Comparison of ENCODE assay signal across 10 mouse cellular contexts in genomic region chr1:156179875-156180274, GRCm38 (mm10). TPM values are rescaled to one million over a fixed set of nuclear protein-coding genes. Genes with fewer than 3 reads are reported as not detected.
DNase-seq lines count a peak whose midpoint lies in the region; ATAC-seq and TF ChIP-seq lines count a peak whose summit lies in the region.
"Had no signal": no experiment of that assay in that cellular context is flagged by ENCODE, and none has a peak within 500 bp of the region (broad histone marks: within the 10 kb centered on the region; RNA-seq: fewer than 3 reads in every experiment).

No protein-coding gene starts in this region.

- H3K4me1 ChIP-seq in kidney, postnatal 0 days (replicated peaks; ENCODE audit: insufficient read depth, low read length): peaks cover 10% of the 10 kb centered on the region
- H3K4me1 ChIP-seq in limb, embryonic 10.5 days: peaks cover 39% of the 10 kb centered on the region
- H3K4me1 ChIP-seq in stomach, embryonic 16.5 days (ENCODE audit: control insufficient read depth, insufficient read depth, low read length): peaks cover 14% of the 10 kb centered on the region

- ATAC-seq in kidney, postnatal 0 days (replicated peaks; ENCODE audit: low FRiP score, low read depth): no peak
- ATAC-seq in frontal cortex, adult (ENCODE audit: low TSS enrichment): peak; percentile 84
- peak; percentile 53 for ATAC-seq in stomach, embryonic 16.5 days (ENCODE audit: insufficient read depth, low FRiP score)

- 42% methylated on average over 11 of the region's 11 CpGs for WGBS in kidney, postnatal 0 days
- WGBS in limb, embryonic 10.5 days: 39% methylated on average over 11 of the region's 11 CpGs
- WGBS in stomach, embryonic 16.5 days: 26% methylated on average over 11 of the region's 11 CpGs

- no peak for TF ChIP-seq CTCF in kidney, postnatal 0 days (IDR thresholded peaks at IDR 0.05; ENCODE audit: low read depth)

- H3K4me2 ChIP-seq in kidney, postnatal 0 days (ENCODE audit: low read length): no peak overlapping the region
- H3K4me2 ChIP-seq in stomach, embryonic 16.5 days (ENCODE audit: low read depth, low read length): no peak overlapping the region
- H3K4me2 ChIP-seq: embryonic facial prominence, embryonic 13.5 days; liver, embryonic 13.5 days had no signal

- DNase-seq in kidney, postnatal 0 days (ENCODE audit: low spot score): peak; percentile 29
- no peak for DNase-seq in kidney, adult 11 months
- DNase-seq in cerebellum, adult 8-10 months: peak; percentile 5
- peak; percentile 38 for DNase-seq in limb, embryonic 10.5 days (ENCODE audit: low spot score)
- DNase-seq in gastrocnemius, adult 8-10 months (ENCODE audit: low spot score in 2 of 2): no peak
- DNase-seq in urinary bladder, postnatal 4 days (ENCODE audit: low spot score in 2 of 2): no peak
- DNase-seq: liver, embryonic 13.5 days had no signal

- H3K9me3 ChIP-seq in kidney, postnatal 0 days (replicated peaks; ENCODE audit: low read length): no peaks in the 10 kb centered on the region
- no peaks in the 10 kb centered on the region for H3K9me3 ChIP-seq in limb, embryonic 10.5 days (replicated peaks)
- H3K9me3 ChIP-seq in stomach, embryonic 16.5 days (replicated peaks; ENCODE audit: control insufficient read depth, low read length): no peaks in the 10 kb centered on the region
- H3K9me3 ChIP-seq: embryonic facial prominence, embryonic 13.5 days; liver, embryonic 13.5 days had no signal

- H3K27ac ChIP-seq in kidney, postnatal 0 days: no peak overlapping the region
- H3K27ac ChIP-seq in limb, embryonic 10.5 days: peak overlapping the region; percentile 53
- no peak overlapping the region; the same call in 1 of the 2 replicates for H3K27ac ChIP-seq in stomach, embryonic 16.5 days (ENCODE audit: low read length)
- H3K27ac ChIP-seq: embryonic facial prominence, embryonic 13.5 days; liver, embryonic 13.5 days had no signal

- no peaks in the 10 kb centered on the region for H3K27me3 ChIP-seq in kidney, postnatal 0 days (ENCODE audit: insufficient read depth, low read length)
- H3K27me3 ChIP-seq in limb, embryonic 10.5 days (ENCODE audit: low read depth, poor library complexity, severe bottlenecking): no peaks in the 10 kb centered on the region
- H3K27me3 ChIP-seq in stomach, embryonic 16.5 days (ENCODE audit: control insufficient read depth, insufficient read depth, low read length): no peaks in the 10 kb centered on the region
- H3K27me3 ChIP-seq: embryonic facial prominence, embryonic 13.5 days; liver, embryonic 13.5 days had no signal

- H3K36me3 ChIP-seq in kidney, postnatal 0 days (ENCODE audit: insufficient read depth, low read length): no peaks in the 10 kb centered on the region
- H3K36me3 ChIP-seq in limb, embryonic 10.5 days: no peaks in the 10 kb centered on the region
- H3K36me3 ChIP-seq in stomach, embryonic 16.5 days (ENCODE audit: control insufficient read depth, insufficient read depth, low read length): no peaks in the 10 kb centered on the region
- H3K36me3 ChIP-seq: embryonic facial prominence, embryonic 13.5 days; liver, embryonic 13.5 days had no signal

- no peak overlapping the region for H3K9ac ChIP-seq in kidney, postnatal 0 days (ENCODE audit: low read depth, low read length)
- no peak overlapping the region for H3K9ac ChIP-seq in stomach, embryonic 16.5 days (ENCODE audit: low read length)
- H3K9ac ChIP-seq: embryonic facial prominence, embryonic 13.5 days; liver, embryonic 13.5 days had no signal

- no peak overlapping the region for H3K4me3 ChIP-seq in kidney, postnatal 0 days (replicated peaks; ENCODE audit: low read depth, low read length)
- no peak overlapping the region for H3K4me3 ChIP-seq in limb, embryonic 10.5 days
- no peak overlapping the region for H3K4me3 ChIP-seq in stomach, embryonic 16.5 days (replicated peaks; ENCODE audit: low read length)
- H3K4me3 ChIP-seq: embryonic facial prominence, embryonic 13.5 days; liver, embryonic 13.5 days had no signal

RNA-seq across cellular contexts. Expression of gene Fam163a, which starts 25.0 kb away (rescaled TPM):
- 0.63 and 0.94 TPM in 2 replicates for polyA plus RNA-seq in kidney, postnatal 0 days (2015; fragmentation: Nextera tagmentation; extraction: Ambion mirVana)
- 0.33 and 0.34 TPM in 2 replicates for polyA plus RNA-seq in limb, embryonic 10.5 days (2016; fragmentation: Nextera tagmentation; extraction: Ambion mirVana)
- polyA plus RNA-seq in stomach, embryonic 16.5 days (2015; fragmentation: Nextera tagmentation; extraction: Ambion mirVana): 4.2 and 4.5 TPM in 2 replicates
- not detected for total RNA-seq in gastrocnemius, adult 8-10 months (2022)

Comparison
In these comparisons a context has a peak if more than half of its experiments do, and no peak if none do; other contexts are left out.
1. DNase-seq: peak in kidney, postnatal 0 days (single experiment), cerebellum, adult 8-10 months (single experiment) and limb, embryonic 10.5 days (single experiment); none in kidney, adult 11 months (single experiment), gastrocnemius, adult 8-10 months (0 of 2) and urinary bladder, postnatal 4 days (0 of 2).